Mouse (Mus musculus): ENCODE measurements around the gene Tifa. TPM values are rescaled to one million over a fixed set of nuclear protein-coding genes. Genes with fewer than 3 reads are reported as not detected.

Tifa gene
- total RNA-seq, 1 experiment: not detected

- TF ChIP-seq CHD2 (IDR thresholded peaks at IDR 0.05; ENCODE audit: low read depth, low read length) (no peak), HCFC1 (IDR thresholded peaks at IDR 0.05; ENCODE audit: borderline replicate concordance, insufficient read depth, low read length) (no peak), ZC3H11A (IDR thresholded peaks at IDR 0.05; ENCODE audit: borderline replicate concordance, low read depth, low read length) (no peak), MAFK (IDR thresholded peaks at IDR 0.05; ENCODE audit: insufficient read depth, low read depth, low read length) (no peak), ZNF384 (IDR thresholded peaks at IDR 0.05; ENCODE audit: low read depth, low read length) (no peak)
- in situ Hi-C loops (cut with MboI; ENCODE audit: low sequenced_read_pairs in 2 of 2, unreplicated experiment in 2 of 2): no loop called here
- Histone ChIP-seq H3K9ac (ENCODE audit: insufficient read depth, low read depth, low read length, poor library complexity, severe bottlenecking) (no peak overlapping the region), H3K9me3 (ENCODE audit: control insufficient read depth, insufficient read depth, low read depth, low read length) (no peaks in the 10 kb centered on the region), H3K4me1 (ENCODE audit: control insufficient read depth in 2 of 2, insufficient read depth in 2 of 2, low read length in 2 of 2, poor library complexity in 1 of 2) (no peaks in the 10 kb centered on the region), H3K4me3 (ENCODE audit: insufficient read depth in 1 of 2, low read depth in 1 of 2, low read length in 2 of 2, poor library complexity in 1 of 2, severe bottlenecking in 1 of 2) (no peak overlapping the region), H3K27ac (ENCODE audit: insufficient read depth, low read depth, low read length, poor library complexity, severe bottlenecking) (no peak overlapping the region), H3K36me3 (ENCODE audit: control insufficient read depth, insufficient read depth, low read length, poor library complexity, severe bottlenecking) (peaks cover 10% of the 10 kb centered on the region; the same call in 1 of the 2 replicates)
- no peak for DNase-seq (ENCODE audit: low read depth, low spot score)
Measured at GRCm38 (mm10) chr3:127818694-127819663, 29.4 kb downstream of the Tifa start.

GRCm38 (mm10) chr3:127820400-127820799 is 30.8 kb downstream of the Tifa start:
- Histone ChIP-seq H3K4me3 (ENCODE audit: insufficient read depth in 1 of 2, low read depth in 1 of 2, low read length in 2 of 2, poor library complexity in 1 of 2, severe bottlenecking in 1 of 2) (no peak overlapping the region), H3K36me3 (ENCODE audit: control insufficient read depth, insufficient read depth, low read length, poor library complexity, severe bottlenecking) (peaks cover 9% of the 10 kb centered on the region; the same call in 1 of the 2 replicates), H3K4me1 (ENCODE audit: control insufficient read depth in 2 of 2, insufficient read depth in 2 of 2, low read length in 2 of 2, poor library complexity in 1 of 2) (no peaks in the 10 kb centered on the region), H3K9ac (ENCODE audit: insufficient read depth, low read depth, low read length, poor library complexity, severe bottlenecking) (no peak overlapping the region), H3K9me3 (ENCODE audit: control insufficient read depth, insufficient read depth, low read depth, low read length) (no peaks in the 10 kb centered on the region), H3K27ac (ENCODE audit: insufficient read depth, low read depth, low read length, poor library complexity, severe bottlenecking) (no peak overlapping the region)
- no peak for DNase-seq (ENCODE audit: low read depth, low spot score)
- TF ChIP-seq ZC3H11A (IDR thresholded peaks at IDR 0.05; ENCODE audit: borderline replicate concordance, low read depth, low read length): no peak
- TF ChIP-seq ZNF384 (IDR thresholded peaks at IDR 0.05; ENCODE audit: low read depth, low read length): no peak
- TF ChIP-seq HCFC1 (IDR thresholded peaks at IDR 0.05; ENCODE audit: borderline replicate concordance, insufficient read depth, low read length): no peak
- TF ChIP-seq CHD2 (IDR thresholded peaks at IDR 0.05; ENCODE audit: low read depth, low read length): no peak
- no peak for TF ChIP-seq MAFK (IDR thresholded peaks at IDR 0.05; ENCODE audit: insufficient read depth, low read depth, low read length)
- in situ Hi-C loops (cut with MboI; ENCODE audit: low sequenced_read_pairs in 2 of 2, unreplicated experiment in 2 of 2): no loop called here

GRCm38 (mm10) chr3:127821209-127821608 is 31.6 kb downstream of the Tifa start:
- DNase-seq (ENCODE audit: low read depth, low spot score): no peak
- H3K4me1 ChIP-seq (ENCODE audit: control insufficient read depth in 2 of 2, insufficient read depth in 2 of 2, low read length in 2 of 2, poor library complexity in 1 of 2): no peaks in the 10 kb centered on the region
- H3K36me3 ChIP-seq (ENCODE audit: control insufficient read depth, insufficient read depth, low read length, poor library complexity, severe bottlenecking): peaks cover 8% of the 10 kb centered on the region; the same call in 1 of the 2 replicates
- no peaks in the 10 kb centered on the region for H3K9me3 ChIP-seq (ENCODE audit: control insufficient read depth, insufficient read depth, low read depth, low read length)
- TF ChIP-seq ZC3H11A (IDR thresholded peaks at IDR 0.05; ENCODE audit: borderline replicate concordance, low read depth, low read length): no peak
- TF ChIP-seq CHD2 (IDR thresholded peaks at IDR 0.05; ENCODE audit: low read depth, low read length): no peak
- no peak for TF ChIP-seq MAFK (IDR thresholded peaks at IDR 0.05; ENCODE audit: insufficient read depth, low read depth, low read length)
- no peak for TF ChIP-seq ZNF384 (IDR thresholded peaks at IDR 0.05; ENCODE audit: low read depth, low read length)
- no peak for TF ChIP-seq HCFC1 (IDR thresholded peaks at IDR 0.05; ENCODE audit: borderline replicate concordance, insufficient read depth, low read length)
- in situ Hi-C loops (cut with MboI; ENCODE audit: low sequenced_read_pairs in 2 of 2, unreplicated experiment in 2 of 2): no loop called here
- H3K9ac ChIP-seq (ENCODE audit: insufficient read depth, low read depth, low read length, poor library complexity, severe bottlenecking): no peak overlapping the region
- no peak overlapping the region for H3K4me3 ChIP-seq (ENCODE audit: insufficient read depth in 1 of 2, low read depth in 1 of 2, low read length in 2 of 2, poor library complexity in 1 of 2, severe bottlenecking in 1 of 2)
- no peak overlapping the region for H3K27ac ChIP-seq (ENCODE audit: insufficient read depth, low read depth, low read length, poor library complexity, severe bottlenecking)

GRCm38 (mm10) chr3:127823886-127824863 is 34.6 kb downstream of the Tifa start:
- TF ChIP-seq CHD2 (IDR thresholded peaks at IDR 0.05; ENCODE audit: low read depth, low read length) (no peak), ZNF384 (IDR thresholded peaks at IDR 0.05; ENCODE audit: low read depth, low read length) (no peak), HCFC1 (IDR thresholded peaks at IDR 0.05; ENCODE audit: borderline replicate concordance, insufficient read depth, low read length) (no peak), ZC3H11A (IDR thresholded peaks at IDR 0.05; ENCODE audit: borderline replicate concordance, low read depth, low read length) (no peak), MAFK (IDR thresholded peaks at IDR 0.05; ENCODE audit: insufficient read depth, low read depth, low read length) (no peak)
- in situ Hi-C loops (cut with MboI; ENCODE audit: low sequenced_read_pairs in 2 of 2, unreplicated experiment in 2 of 2): no loop called here
- no peak overlapping the region for H3K4me3 ChIP-seq (ENCODE audit: insufficient read depth in 1 of 2, low read depth in 1 of 2, low read length in 2 of 2, poor library complexity in 1 of 2, severe bottlenecking in 1 of 2)
- no peaks in the 10 kb centered on the region for H3K9me3 ChIP-seq (ENCODE audit: control insufficient read depth, insufficient read depth, low read depth, low read length)
- H3K36me3 ChIP-seq (ENCODE audit: control insufficient read depth, insufficient read depth, low read length, poor library complexity, severe bottlenecking): peaks cover 4% of the 10 kb centered on the region; the same call in 1 of the 2 replicates
- no peak overlapping the region for H3K27ac ChIP-seq (ENCODE audit: insufficient read depth, low read depth, low read length, poor library complexity, severe bottlenecking)
- H3K4me1 ChIP-seq (ENCODE audit: control insufficient read depth in 2 of 2, insufficient read depth in 2 of 2, low read length in 2 of 2, poor library complexity in 1 of 2): no peaks in the 10 kb centered on the region
- no peak overlapping the region for H3K9ac ChIP-seq (ENCODE audit: insufficient read depth, low read depth, low read length, poor library complexity, severe bottlenecking)
- no peak for DNase-seq (ENCODE audit: low read depth, low spot score)

Measured in ES-E14 (cell line).